Mouse (Mus musculus): ENCODE results near the gene Atg2a. TPM values are rescaled to one million over a fixed set of nuclear protein-coding genes. Genes with fewer than 3 reads are reported as not detected.
A peak's percentile ranks its signal among the peaks of the same experiment; 100 is the strongest.

Atg2a gene
- 11.2 and 13.1 TPM in 2 replicates for polyA plus RNA-seq (2015; fragmentation: Nextera tagmentation; extraction: Ambion mirVana)

GRCm38 (mm10) chr19:6241274-6242107 is at the start of gene Atg2a:
Gene Atg2a, plus strand, starts transcription at chr19:6241668.
- H3K9ac ChIP-seq (replicated peaks; ENCODE audit: low read depth, low read length), result peak within 1 kb of the TSS; percentile 86
- H3K27ac ChIP-seq (ENCODE audit: low read length), result peak within 1 kb of the TSS; percentile 59
- H3K4me1 ChIP-seq (replicated peaks; ENCODE audit: control insufficient read depth, insufficient read depth, low read length), result peaks cover 16% of the 10 kb centered on the region
- H3K36me3 ChIP-seq (ENCODE audit: control insufficient read depth, insufficient read depth), result peaks cover 5% of the 10 kb centered on the region; the same call in 1 of the 2 replicates
- no peaks in the 10 kb centered on the region for H3K27me3 ChIP-seq (replicated peaks; ENCODE audit: control insufficient read depth, insufficient read depth, low read length)
- peak within 1 kb of the TSS; percentile 75 for H3K4me3 ChIP-seq (replicated peaks; ENCODE audit: low read length)
- H3K4me2 ChIP-seq (ENCODE audit: low read length), result peak within 1 kb of the TSS; percentile 82
- ATAC-seq, result peak; percentile 95
- no peaks in the 10 kb centered on the region for H3K9me3 ChIP-seq (ENCODE audit: control insufficient read depth, low read length)
- 0% methylated on average over 55 of the region's 55 CpGs for WGBS

GRCm38 (mm10) chr19:6204265-6204664 is 37.2 kb upstream of the Atg2a start:
- ATAC-seq, result no peak
- no peaks in the 10 kb centered on the region for H3K4me1 ChIP-seq (replicated peaks; ENCODE audit: control insufficient read depth, insufficient read depth, low read length)
- H3K4me3 ChIP-seq (replicated peaks; ENCODE audit: low read length), result no peak overlapping the region
- no peaks in the 10 kb centered on the region for H3K36me3 ChIP-seq (ENCODE audit: control insufficient read depth, insufficient read depth)
- no peak overlapping the region for H3K27ac ChIP-seq (ENCODE audit: low read length)
- no peaks in the 10 kb centered on the region for H3K27me3 ChIP-seq (replicated peaks; ENCODE audit: control insufficient read depth, insufficient read depth, low read length)
- no peak overlapping the region for H3K4me2 ChIP-seq (ENCODE audit: low read length)
- H3K9me3 ChIP-seq (ENCODE audit: control insufficient read depth, low read length), result no peaks in the 10 kb centered on the region
- 72% methylated on average over 2 of the region's 2 CpGs for WGBS
- H3K9ac ChIP-seq (replicated peaks; ENCODE audit: low read depth, low read length), result no peak overlapping the region

- no peaks in the 10 kb centered on the region for H3K9me3 ChIP-seq (ENCODE audit: control insufficient read depth, low read length)
- no peak overlapping the region for H3K4me3 ChIP-seq (replicated peaks; ENCODE audit: low read length)
- no peak overlapping the region for H3K9ac ChIP-seq (replicated peaks; ENCODE audit: low read depth, low read length)
- ATAC-seq, result no peak
- H3K27ac ChIP-seq (ENCODE audit: low read length), result no peak overlapping the region
- no peak overlapping the region for H3K4me2 ChIP-seq (ENCODE audit: low read length)
- no peaks in the 10 kb centered on the region for H3K27me3 ChIP-seq (replicated peaks; ENCODE audit: control insufficient read depth, insufficient read depth, low read length)
- 71% methylated on average over 5 of the region's 5 CpGs for WGBS
- H3K4me1 ChIP-seq (replicated peaks; ENCODE audit: control insufficient read depth, insufficient read depth, low read length), result no peaks in the 10 kb centered on the region
- H3K36me3 ChIP-seq (ENCODE audit: control insufficient read depth, insufficient read depth), result no peaks in the 10 kb centered on the region
Measured at GRCm38 (mm10) chr19:6206716-6207115, 34.8 kb upstream of the Atg2a start.

GRCm38 (mm10) chr19:6216046-6216705 is 25.3 kb upstream of the Atg2a start:
- ATAC-seq, result no peak
- no peak overlapping the region for H3K27ac ChIP-seq (ENCODE audit: low read length)
- 79% methylated on average over 6 of the region's 6 CpGs for WGBS

GRCm38 (mm10) chr19:6218606-6219005 is 22.9 kb upstream of the Atg2a start:
- no peaks in the 10 kb centered on the region for H3K36me3 ChIP-seq (ENCODE audit: control insufficient read depth, insufficient read depth)
- no peaks in the 10 kb centered on the region for H3K9me3 ChIP-seq (ENCODE audit: control insufficient read depth, low read length)
- H3K9ac ChIP-seq (replicated peaks; ENCODE audit: low read depth, low read length), result no peak overlapping the region
- no peaks in the 10 kb centered on the region for H3K4me1 ChIP-seq (replicated peaks; ENCODE audit: control insufficient read depth, insufficient read depth, low read length)
- 67% methylated on average over 6 of the region's 6 CpGs for WGBS
- H3K27me3 ChIP-seq (replicated peaks; ENCODE audit: control insufficient read depth, insufficient read depth, low read length), result no peaks in the 10 kb centered on the region
- H3K4me3 ChIP-seq (replicated peaks; ENCODE audit: low read length), result no peak overlapping the region
- H3K27ac ChIP-seq (ENCODE audit: low read length), result no peak overlapping the region
- no peak for ATAC-seq
- H3K4me2 ChIP-seq (ENCODE audit: low read length), result no peak overlapping the region

More at GRCm38 (mm10) chr19:6216046-6216705, 25.3 kb upstream of the Atg2a start:
- Histone ChIP-seq H3K9ac (replicated peaks; ENCODE audit: low read depth, low read length) (no peak overlapping the region), H3K4me3 (replicated peaks; ENCODE audit: low read length) (no peak overlapping the region), H3K27me3 (replicated peaks; ENCODE audit: control insufficient read depth, insufficient read depth, low read length) (no peaks in the 10 kb centered on the region), H3K4me2 (ENCODE audit: low read length) (no peak overlapping the region), H3K4me1 (replicated peaks; ENCODE audit: control insufficient read depth, insufficient read depth, low read length) (no peaks in the 10 kb centered on the region), H3K36me3 (ENCODE audit: control insufficient read depth, insufficient read depth) (no peaks in the 10 kb centered on the region), H3K9me3 (ENCODE audit: control insufficient read depth, low read length) (no peaks in the 10 kb centered on the region)

GRCm38 (mm10) chr19:6226135-6226534 is 15.3 kb upstream of the Atg2a start, which contains the start of gene Gpha2:
Gene Gpha2, plus strand, starts transcription at chr19:6226380.
- no peaks in the 10 kb centered on the region for H3K27me3 ChIP-seq (replicated peaks; ENCODE audit: control insufficient read depth, insufficient read depth, low read length)
- no peak within 1 kb of the TSS for H3K27ac ChIP-seq (ENCODE audit: low read length)
- no peak within 1 kb of the TSS for H3K4me2 ChIP-seq (ENCODE audit: low read length)
- no peak for ATAC-seq
- no peaks in the 10 kb centered on the region for H3K4me1 ChIP-seq (replicated peaks; ENCODE audit: control insufficient read depth, insufficient read depth, low read length)
- WGBS, result 24% methylated on average over 2 of the region's 2 CpGs
- no peak within 1 kb of the TSS for H3K9ac ChIP-seq (replicated peaks; ENCODE audit: low read depth, low read length)
- peaks cover 11% of the 10 kb centered on the region; the same call in 1 of the 2 replicates for H3K36me3 ChIP-seq (ENCODE audit: control insufficient read depth, insufficient read depth)
- H3K4me3 ChIP-seq (replicated peaks; ENCODE audit: low read length), result no peak within 1 kb of the TSS
- no peaks in the 10 kb centered on the region for H3K9me3 ChIP-seq (ENCODE audit: control insufficient read depth, low read length)

- WGBS, result 87% methylated on average over 14 of the region's 14 CpGs
- no peak for ATAC-seq
- Histone ChIP-seq H3K9me3 (ENCODE audit: control insufficient read depth, low read length) (no peaks in the 10 kb centered on the region), H3K27me3 (replicated peaks; ENCODE audit: control insufficient read depth, insufficient read depth, low read length) (no peaks in the 10 kb centered on the region), H3K4me1 (replicated peaks; ENCODE audit: control insufficient read depth, insufficient read depth, low read length) (no peaks in the 10 kb centered on the region), H3K9ac (replicated peaks; ENCODE audit: low read depth, low read length) (no peak overlapping the region), H3K4me2 (ENCODE audit: low read length) (no peak overlapping the region), H3K27ac (ENCODE audit: low read length) (no peak overlapping the region), H3K4me3 (replicated peaks; ENCODE audit: low read length) (no peak overlapping the region), H3K36me3 (ENCODE audit: control insufficient read depth, insufficient read depth) (peaks cover 13% of the 10 kb centered on the region; the same call in 1 of the 2 replicates)
Measured at GRCm38 (mm10) chr19:6226763-6227162, 14.7 kb upstream of the Atg2a start.

GRCm38 (mm10) chr19:6227864-6228263 is 13.6 kb upstream of the Atg2a start:
- WGBS, result 83% methylated on average over 4 of the region's 4 CpGs
- no peak overlapping the region for H3K27ac ChIP-seq (ENCODE audit: low read length)
- H3K4me2 ChIP-seq (ENCODE audit: low read length), result no peak overlapping the region
- no peak overlapping the region for H3K4me3 ChIP-seq (replicated peaks; ENCODE audit: low read length)
- no peaks in the 10 kb centered on the region for H3K27me3 ChIP-seq (replicated peaks; ENCODE audit: control insufficient read depth, insufficient read depth, low read length)
- H3K9ac ChIP-seq (replicated peaks; ENCODE audit: low read depth, low read length), result no peak overlapping the region
- H3K36me3 ChIP-seq (ENCODE audit: control insufficient read depth, insufficient read depth), result peaks cover 13% of the 10 kb centered on the region; the same call in 1 of the 2 replicates
- no peaks in the 10 kb centered on the region for H3K9me3 ChIP-seq (ENCODE audit: control insufficient read depth, low read length)
- 0 out of 2 replicates have a peak, but pooled peaks have one; percentile 20 for ATAC-seq
- H3K4me1 ChIP-seq (replicated peaks; ENCODE audit: control insufficient read depth, insufficient read depth, low read length), result no peaks in the 10 kb centered on the region

GRCm38 (mm10) chr19:6230411-6230810 is 11.1 kb upstream of the Atg2a start:
- no peaks in the 10 kb centered on the region for H3K9me3 ChIP-seq (ENCODE audit: control insufficient read depth, low read length)
- H3K4me1 ChIP-seq (replicated peaks; ENCODE audit: control insufficient read depth, insufficient read depth, low read length), result peaks cover 17% of the 10 kb centered on the region
- WGBS, result 93% methylated on average over 4 of the region's 4 CpGs
- H3K4me2 ChIP-seq (ENCODE audit: low read length), result no peak overlapping the region
- no peaks in the 10 kb centered on the region for H3K27me3 ChIP-seq (replicated peaks; ENCODE audit: control insufficient read depth, insufficient read depth, low read length)
- H3K27ac ChIP-seq (ENCODE audit: low read length), result no peak overlapping the region
- no peak overlapping the region for H3K9ac ChIP-seq (replicated peaks; ENCODE audit: low read depth, low read length)
- ATAC-seq, result no peak
- no peak overlapping the region for H3K4me3 ChIP-seq (replicated peaks; ENCODE audit: low read length)
- H3K36me3 ChIP-seq (ENCODE audit: control insufficient read depth, insufficient read depth), result peaks cover 13% of the 10 kb centered on the region; the same call in 1 of the 2 replicates
